Mouse (Mus musculus) layer of hippocampus, postnatal 25 days (tissue): ENCODE measurements around the gene Gm36245. TPM values are rescaled to one million over a fixed set of nuclear protein-coding genes. Genes with fewer than 3 reads are reported as not detected.

Experiments used
- total RNA-seq, 2 experiments: library from RNA; stranded (reverse); gene quantifications; 2 replicates each; pipeline ENCODE4 v1.2.3; 2021

Gene Gm36245
- total RNA-seq, 2 experiments from 2014 or later: not detected

Other genes with a start within 250 kb of the Gm36245 start
- gene Apol7a, start 200.1 kb upstream of the Gm36245 start, total RNA-seq: not detected
- gene Apol9a, start 188.1 kb upstream of the Gm36245 start, total RNA-seq: not detected
- gene Apol7b, start 151.8 kb upstream of the Gm36245 start, total RNA-seq: not detected
- not detected for gene Apol10a, start 122.2 kb upstream of the Gm36245 start, total RNA-seq
- gene Apol11a, start 91.0 kb upstream of the Gm36245 start, total RNA-seq: not detected
- gene Apol7c, start 65.9 kb upstream of the Gm36245 start, total RNA-seq: not detected
- gene 1700025B11Rik, start 37.4 kb upstream of the Gm36245 start, total RNA-seq: not detected
- under 1 TPM in 1 of 2 experiments, not detected in 1; 0.10 TPM for gene Apol10b, start 3.1 kb upstream of the Gm36245 start, total RNA-seq
- not detected for gene Apol11b, start 44.0 kb downstream of the Gm36245 start, total RNA-seq
- gene Apol7e, start 99.6 kb downstream of the Gm36245 start, total RNA-seq: not detected
- gene Apol9b, start 129.8 kb downstream of the Gm36245 start, total RNA-seq: not detected
- gene Apol8, start 157.7 kb downstream of the Gm36245 start, total RNA-seq: 1 to 10 TPM; 4.0 to 4.8 TPM
- gene Myh9, start 242.9 kb downstream of the Gm36245 start, total RNA-seq: 10 to 100 TPM; 75.0 to 90.2 TPM